ENCODE assay signal across 12 mouse cellular contexts in genomic region chr7:37359473-37359872, GRCm38 (mm10).
"Had no signal": no experiment of that assay in that cellular context is flagged by ENCODE, and none has a peak within 500 bp of the region (broad histone marks: within the 10 kb centered on the region; RNA-seq: fewer than 3 reads in every experiment).

No protein-coding gene starts in this region.

- H3K27me3 ChIP-seq: limb, embryonic 13.5 days; lung, embryonic 15.5 days; stomach, embryonic 15.5 days had no signal

- H3K4me3 ChIP-seq: limb, embryonic 13.5 days; liver, embryonic 12.5 days; liver, embryonic 15.5 days; lung, embryonic 15.5 days; megakaryocyte, embryonic 14.5 days; midbrain, embryonic 12.5 days; stomach, embryonic 15.5 days had no signal

- H3K4me2 ChIP-seq: limb, embryonic 13.5 days; liver, embryonic 12.5 days; liver, embryonic 15.5 days; lung, embryonic 15.5 days; midbrain, embryonic 12.5 days; stomach, embryonic 15.5 days had no signal

- H3K36me3 ChIP-seq: limb, embryonic 13.5 days; liver, embryonic 12.5 days; liver, embryonic 15.5 days; lung, embryonic 15.5 days; midbrain, embryonic 12.5 days; stomach, embryonic 15.5 days had no signal

- DNase-seq: liver; right cerebral cortex, postnatal 25 days; spleen, adult 18-20 months had no signal

- H3K27ac ChIP-seq: limb, embryonic 13.5 days; liver, embryonic 12.5 days; liver, embryonic 15.5 days; lung, embryonic 15.5 days; midbrain, embryonic 12.5 days; stomach, embryonic 15.5 days had no signal

- ATAC-seq: intestine, embryonic 16.5 days; liver, embryonic 12.5 days; midbrain, embryonic 16.5 days had no signal

- H3K9ac ChIP-seq: limb, embryonic 13.5 days; liver, embryonic 12.5 days; liver, embryonic 15.5 days; lung, embryonic 15.5 days; midbrain, embryonic 12.5 days; stomach, embryonic 15.5 days had no signal

- H3K9me3 ChIP-seq: limb, embryonic 13.5 days; liver, embryonic 12.5 days; liver, embryonic 15.5 days; lung, embryonic 15.5 days; megakaryocyte, embryonic 14.5 days; midbrain, embryonic 12.5 days; stomach, embryonic 15.5 days had no signal

- H3K4me1 ChIP-seq: liver, embryonic 12.5 days had no signal
